Comparison of ENCODE assay signal across 8 mouse cellular contexts in the genomic region with DNA sequence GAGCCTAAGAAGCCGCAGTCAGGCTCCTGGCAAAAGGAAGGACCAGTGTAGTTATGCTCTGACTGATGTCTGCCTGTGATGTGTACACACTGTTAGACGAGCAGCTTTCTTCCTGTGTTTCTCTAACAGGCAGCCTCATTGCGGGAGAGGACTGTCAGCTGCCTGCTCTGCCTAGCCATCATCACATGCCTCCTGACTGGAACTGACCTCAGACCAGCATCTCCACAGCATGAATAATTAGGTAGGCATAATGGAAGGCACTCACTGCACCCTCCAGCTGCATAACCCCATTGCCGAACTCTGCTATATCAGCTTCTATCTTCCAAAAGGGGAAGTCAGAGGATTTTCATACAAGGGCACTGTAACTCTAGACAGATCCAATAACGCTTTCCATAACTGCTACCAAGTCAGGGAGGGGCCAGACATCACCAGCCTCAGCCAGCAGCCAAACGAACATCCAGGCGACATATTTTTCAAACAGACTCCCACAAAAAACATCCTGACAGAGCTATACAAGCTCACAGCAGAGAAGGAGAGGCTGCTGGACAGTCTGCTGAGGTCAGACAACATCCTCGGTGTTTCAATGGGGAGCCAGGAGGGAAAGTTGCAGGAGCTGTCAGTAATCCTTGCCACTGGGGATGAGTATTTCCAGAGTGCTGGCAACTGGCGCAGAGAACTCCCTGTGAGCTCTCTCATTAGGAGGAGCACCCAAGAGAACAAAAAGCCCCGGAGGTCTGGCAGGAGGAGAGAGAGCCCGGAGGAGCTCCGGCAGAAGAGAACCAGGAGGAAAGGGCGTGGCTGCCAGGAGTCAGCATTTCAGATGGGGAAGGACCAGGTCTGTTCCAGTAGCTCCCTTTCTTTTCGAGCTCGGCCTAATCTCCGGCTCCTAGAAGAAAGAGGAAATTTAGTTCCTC. TPM values are rescaled to one million over a fixed set of nuclear protein-coding genes. Genes with fewer than 3 reads are reported as not detected.
DNase-seq lines count a peak whose midpoint lies in the region; ATAC-seq and TF ChIP-seq lines count a peak whose summit lies in the region.

No protein-coding gene starts in this region.

- no peak for TF ChIP-seq POLR2A in brain, embryonic 14.5 days (IDR thresholded peaks at IDR 0.05; ENCODE audit: borderline replicate concordance, extremely low read depth, insufficient read depth, insufficient read length, poor library complexity, severe bottlenecking)

- WGBS in kidney, embryonic 16.5 days, result 43% methylated on average over 16 of the region's 16 CpGs
- whole genome bisulfite sequencing in forebrain, postnatal 0 days, result 37% methylated on average over 16 of the region's 16 CpGs
- 51% methylated on average over 16 of the region's 16 CpGs for WGBS in midbrain, embryonic 13.5 days

- H3K4me3 ChIP-seq in kidney, embryonic 16.5 days (ENCODE audit: low read length), result peak overlapping the region; percentile 2
- no peak overlapping the region for H3K4me3 ChIP-seq in forebrain, postnatal 0 days (ENCODE audit: low read depth, low read length)
- H3K4me3 ChIP-seq in midbrain, embryonic 13.5 days (replicated peaks), result no peak overlapping the region

- no peaks in the 10 kb centered on the region for H3K9me3 ChIP-seq in kidney, embryonic 16.5 days (ENCODE audit: low read length)
- H3K9me3 ChIP-seq in forebrain, postnatal 0 days (ENCODE audit: low read length), result no peaks in the 10 kb centered on the region
- H3K9me3 ChIP-seq in midbrain, embryonic 13.5 days, result no peaks in the 10 kb centered on the region

- no peak for TF ChIP-seq CTCF in brain, embryonic 14.5 days (IDR thresholded peaks at IDR 0.05; ENCODE audit: borderline replicate concordance, extremely low read depth, insufficient read depth, insufficient read length)
- TF ChIP-seq CTCF in forebrain, postnatal 0 days (IDR thresholded peaks at IDR 0.05; ENCODE audit: low read depth), result no peak

- peaks cover 18% of the 10 kb centered on the region for H3K4me1 ChIP-seq in kidney, embryonic 16.5 days (ENCODE audit: insufficient read depth, low read length)
- H3K4me1 ChIP-seq in forebrain, postnatal 0 days (ENCODE audit: insufficient read depth), result 0 out of 2 replicates have a peak, but pooled peaks cover 3% of the 10 kb centered on the region
- H3K4me1 ChIP-seq in midbrain, embryonic 13.5 days (replicated peaks), result peaks cover 12% of the 10 kb centered on the region

- H3K36me3 ChIP-seq in kidney, embryonic 16.5 days (ENCODE audit: insufficient read depth, low read length), result no peaks in the 10 kb centered on the region
- no peaks in the 10 kb centered on the region for H3K36me3 ChIP-seq in forebrain, postnatal 0 days (ENCODE audit: insufficient read depth)
- no peaks in the 10 kb centered on the region for H3K36me3 ChIP-seq in midbrain, embryonic 13.5 days

- no peaks in the 10 kb centered on the region for H3K27me3 ChIP-seq in kidney, embryonic 16.5 days (ENCODE audit: insufficient read depth, low read length)
- no peaks in the 10 kb centered on the region for H3K27me3 ChIP-seq in forebrain, postnatal 0 days (ENCODE audit: insufficient read depth, low read length)
- H3K27me3 ChIP-seq in midbrain, embryonic 13.5 days, result no peaks in the 10 kb centered on the region

- no peak for DNase-seq in kidney, adult 11 months
- DNase-seq in brain, embryonic 14.5 days (ENCODE audit: low read depth), result peak; percentile 46
- peak; percentile 22 for DNase-seq in forebrain, postnatal 0 days
- no peak for DNase-seq in urinary bladder, adult 2 months (ENCODE audit: low spot score)
- DNase-seq in ovary, postnatal 10 days (ENCODE audit: low spot score), result no peak
- no peak for DNase-seq in cerebellum, postnatal 36 days

- no peak overlapping the region for H3K9ac ChIP-seq in kidney, embryonic 16.5 days (replicated peaks; ENCODE audit: low read length)
- no peak overlapping the region for H3K9ac ChIP-seq in forebrain, postnatal 0 days
- no peak overlapping the region for H3K9ac ChIP-seq in midbrain, embryonic 13.5 days (replicated peaks)

- peak; percentile 13; the same call in 1 of the 2 replicates for ATAC-seq in kidney, embryonic 16.5 days (ENCODE audit: low FRiP score, low TSS enrichment)
- peak; percentile 69 for ATAC-seq in forebrain, postnatal 0 days
- peak; percentile 90 for ATAC-seq in midbrain, embryonic 13.5 days

- peak overlapping the region; percentile 14 for H3K4me2 ChIP-seq in kidney, embryonic 16.5 days (replicated peaks; ENCODE audit: low read depth, low read length)
- H3K4me2 ChIP-seq in forebrain, postnatal 0 days (ENCODE audit: low read depth), result no peak overlapping the region
- peak overlapping the region; percentile 29 for H3K4me2 ChIP-seq in midbrain, embryonic 13.5 days (replicated peaks)

- no peak overlapping the region for H3K27ac ChIP-seq in kidney, embryonic 16.5 days (ENCODE audit: low read length)
- no peak overlapping the region for H3K27ac ChIP-seq in forebrain, postnatal 0 days (ENCODE audit: low read depth, low read length)
- H3K27ac ChIP-seq in midbrain, embryonic 13.5 days, result peak overlapping the region; percentile 35; the same call in 1 of the 2 replicates

RNA-seq across cellular contexts. Expression of a gene that starts 36.4 kb away (rescaled TPM):
- 7.4 and 11.0 TPM in 2 replicates for polyA plus RNA-seq in kidney, embryonic 16.5 days (2015; fragmentation: Nextera tagmentation; extraction: Ambion mirVana)
- 0.21 and 0.37 TPM in 2 replicates for polyA plus RNA-seq in brain, embryonic 14.5 days (2012; rRNA removed)
- 1.0 and 1.5 TPM in 2 replicates for total RNA-seq in forebrain, postnatal 0 days (2014; rRNA removed)
- 0.26 and 0.50 TPM in 2 replicates for polyA plus RNA-seq in forebrain, postnatal 0 days (2015; fragmentation: Nextera tagmentation; extraction: Ambion mirVana)
- polyA plus RNA-seq in midbrain, embryonic 13.5 days (2015; fragmentation: Nextera tagmentation; extraction: Ambion mirVana), result 0.43 and 0.54 TPM in 2 replicates
- 1.9 and 2.5 TPM in 2 replicates for polyA plus RNA-seq in urinary bladder, adult 2 months (2012; rRNA removed)

Comparison
In these comparisons a context has a peak if more than half of its experiments do, and no peak if none do; other contexts are left out.
1. ATAC-seq: peak in every context shown above with its lines; median percentile 90 in midbrain, embryonic 13.5 days; 69 in forebrain, postnatal 0 days; 13 in kidney, embryonic 16.5 days.
2. DNase-seq: peak in brain, embryonic 14.5 days (single experiment) and forebrain, postnatal 0 days (single experiment); none in kidney, adult 11 months (single experiment), urinary bladder, adult 2 months (single experiment), ovary, postnatal 10 days (single experiment) and cerebellum, postnatal 36 days (0 of 2).